Mouse (Mus musculus) stomach, embryonic 14.5 days (tissue): ENCODE measurements around the gene Gpr157. TPM values are rescaled to one million over a fixed set of nuclear protein-coding genes. Genes with fewer than 3 reads are reported as not detected.
A peak's percentile ranks its signal among the peaks of the same experiment; 100 is the strongest.

Source experiments
- ATAC-seq: fragments of 200-750 bp; cut with Nextera tagmentation; 2 replicates; pipeline ENCODE4 v1.8.0; 2017; ENCODE audit warnings: low read depth, moderate TSS enrichment; ENCODE audit not compliant: insufficient number of reproducible peaks, insufficient read depth, low FRiP score
- H3K27ac ChIP-seq: fragments of 300-500 bp; sonication (generic); 2 replicates; pipeline ENCODE4 v1.5.1; 2014; ENCODE audit warnings: mild to moderate bottlenecking, low read length, moderate library complexity, mixed read lengths
- H3K27me3 ChIP-seq: fragments of 300-500 bp; sonication (generic); 2 replicates; pipeline ENCODE4 v1.6.1; 2014; ENCODE audit warnings: low read length, control low read depth, mixed read lengths; ENCODE audit not compliant: control insufficient read depth, insufficient read depth
- H3K36me3 ChIP-seq: fragments of 300-500 bp; sonication (generic); 2 replicates; pipeline ENCODE4 v1.6.1; 2014; ENCODE audit warnings: mild to moderate bottlenecking, control low read depth, low read length, moderate library complexity, mixed read lengths; ENCODE audit not compliant: control insufficient read depth, insufficient read depth
- H3K4me1 ChIP-seq: fragments of 300-500 bp; sonication (generic); 2 replicates; pipeline ENCODE4 v1.6.1; 2014; ENCODE audit warnings: low read length, control low read depth, mixed read lengths; ENCODE audit not compliant: control insufficient read depth, insufficient read depth
- H3K4me2 ChIP-seq: fragments of 300-500 bp; sonication (generic); replicated peaks from 2 replicates; pipeline ENCODE4 v1.6.1; 2014; ENCODE audit warnings: low read depth, low read length, control low read depth
- H3K4me3 ChIP-seq: fragments of 300-500 bp; sonication (generic); 2 replicates; pipeline ENCODE4 v1.5.1; 2014; ENCODE audit warnings: low read depth, low read length, control low read depth
- H3K9ac ChIP-seq: fragments of 300-500 bp; sonication (generic); replicated peaks from 2 replicates; pipeline ENCODE4 v1.6.1; 2014; ENCODE audit warnings: low read depth, mild to moderate bottlenecking, control low read depth, low read length, moderate library complexity, mixed read lengths
- H3K9me3 ChIP-seq: fragments of 300-500 bp; sonication (generic); 2 replicates; pipeline ENCODE4 v1.6.1; 2016; ENCODE audit warnings: low read depth, low read length, control low read depth; ENCODE audit not compliant: control insufficient read depth
- WGBS: fragments of 180-500 bp; shearing (Covaris S2); extraction: QIAGEN DNeasy Blood & Tissue Kit; methylation state at CpG from one replicate; pipeline ENCODE4 v1.1.7; 2014; 5-methylcytosine and 5-hydroxymethylcytosine counted together
- polyA plus RNA-seq: library from polyadenylated mRNA; unstranded; fragments of >200 nt; fragmentation: Nextera tagmentation; extraction: Ambion mirVana; gene quantifications from 2 replicates; pipeline ENCODE4 v1.2.1, GENCODE M21; 2014

Gene Gpr157
- polyA plus RNA-seq, 1 experiment from 2014 or later, result 0.39 TPM

DNA sequence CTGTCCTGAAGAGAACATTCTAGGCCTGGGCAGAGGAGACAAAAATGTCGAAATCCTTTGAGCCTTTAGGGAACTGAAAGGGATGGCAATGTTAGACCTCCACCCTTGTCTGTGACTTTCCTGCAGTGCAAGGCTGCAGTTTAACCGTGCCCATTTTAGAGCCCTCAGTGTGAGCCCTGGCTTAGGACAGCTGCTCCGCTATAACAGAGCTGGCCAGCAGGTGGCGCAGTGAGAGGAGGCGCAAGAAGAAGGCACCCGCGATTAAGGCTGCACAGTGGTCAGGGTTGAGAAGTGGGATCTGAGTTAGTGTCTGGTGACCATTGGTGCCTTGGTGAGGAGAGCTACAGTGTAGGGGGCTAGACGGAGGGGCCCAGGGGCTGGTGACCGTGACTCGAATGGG is 49.5 kb downstream of the Gpr157 start:
- 7% methylated on average over 10 of the region's 10 CpGs for WGBS
- Histone ChIP-seq H3K36me3 (no peaks in the 10 kb centered on the region), H3K4me3 (no peak overlapping the region), H3K9ac (no peak overlapping the region), H3K4me1 (no peaks in the 10 kb centered on the region), H3K27me3 (no peaks in the 10 kb centered on the region), H3K27ac (no peak overlapping the region), H3K9me3 (no peaks in the 10 kb centered on the region), H3K4me2 (no peak overlapping the region)
- ATAC-seq, result no peak

DNA sequence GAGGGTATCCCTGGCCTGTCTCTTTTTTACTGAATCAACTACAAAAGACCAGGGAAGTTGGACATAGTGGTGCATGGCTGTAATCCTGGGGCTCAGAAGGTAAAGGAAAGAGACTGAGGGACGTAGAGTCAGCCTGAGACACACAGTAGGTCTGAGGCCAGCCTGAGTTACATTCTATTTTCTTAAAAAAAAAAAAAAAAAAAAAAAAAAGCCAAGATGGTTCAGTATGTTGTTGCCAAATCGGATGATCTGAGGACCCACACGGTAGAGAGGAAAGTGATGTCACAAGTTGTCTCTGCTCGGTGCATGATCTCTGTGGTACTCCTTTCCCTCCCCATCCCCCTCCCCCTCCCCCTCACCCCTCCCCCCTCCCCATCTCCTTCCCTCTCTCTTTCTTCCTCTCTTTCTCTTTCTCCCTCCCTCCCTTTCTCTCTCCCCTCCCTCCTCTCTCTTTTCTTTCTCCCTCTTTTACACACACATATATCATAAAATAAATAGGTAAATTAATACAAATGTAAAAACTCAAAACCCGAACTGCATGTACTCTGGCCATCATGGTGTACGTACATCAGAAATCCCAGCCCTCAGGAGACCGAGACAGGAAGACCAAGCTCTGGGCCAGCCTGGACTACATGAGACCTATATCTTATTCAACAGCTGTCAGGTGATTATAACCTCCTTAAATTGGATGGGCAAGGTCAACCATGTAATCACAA is 50.4 kb downstream of the Gpr157 start:
- Histone ChIP-seq H3K36me3 (no peaks in the 10 kb centered on the region), H3K4me3 (no peak overlapping the region), H3K9me3 (no peaks in the 10 kb centered on the region), H3K9ac (no peak overlapping the region), H3K4me2 (no peak overlapping the region), H3K27me3 (no peaks in the 10 kb centered on the region), H3K4me1 (no peaks in the 10 kb centered on the region), H3K27ac (no peak overlapping the region)
- no peak for ATAC-seq
- WGBS, result 80% methylated on average over 7 of the region's 7 CpGs

DNA sequence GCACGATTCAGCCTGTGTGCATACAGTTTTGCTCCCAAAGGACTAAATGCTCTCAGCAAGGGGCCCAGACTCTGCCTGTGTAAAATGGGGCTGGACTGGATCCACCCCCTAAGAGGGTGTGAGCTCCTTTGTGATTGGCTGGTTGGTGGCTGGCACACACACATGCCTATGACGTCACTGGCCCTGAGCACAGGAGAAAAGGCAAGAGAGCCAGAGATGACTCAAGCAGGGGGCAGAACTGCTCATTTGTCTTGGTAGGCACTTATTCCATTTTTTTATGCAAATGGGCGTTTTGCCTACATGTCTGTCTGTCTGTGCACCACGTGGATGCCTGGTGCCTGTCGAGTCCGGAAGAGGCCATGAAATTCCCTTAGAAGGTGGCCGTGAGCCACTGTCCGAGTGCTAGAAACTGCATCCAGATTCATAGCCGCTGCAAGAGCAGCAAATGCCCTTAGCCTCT is 50.9 kb downstream of the Gpr157 start:
- Histone ChIP-seq H3K27ac (no peak overlapping the region), H3K4me3 (peak overlapping the region; percentile 4; the same call in 1 of the 2 replicates), H3K9me3 (no peaks in the 10 kb centered on the region), H3K4me2 (peak overlapping the region; percentile 25; the same call in 1 of the 2 replicates), H3K4me1 (no peaks in the 10 kb centered on the region), H3K36me3 (no peaks in the 10 kb centered on the region), H3K9ac (no peak overlapping the region), H3K27me3 (no peaks in the 10 kb centered on the region)
- WGBS, result 23% methylated on average over 9 of the region's 9 CpGs
- ATAC-seq, result peak; percentile 70

- Histone ChIP-seq H3K4me2 (no peak overlapping the region), H3K27me3 (no peaks in the 10 kb centered on the region), H3K36me3 (no peaks in the 10 kb centered on the region), H3K4me3 (no peak overlapping the region), H3K27ac (no peak overlapping the region), H3K9me3 (no peaks in the 10 kb centered on the region), H3K4me1 (no peaks in the 10 kb centered on the region), H3K9ac (no peak overlapping the region)
- 62% methylated on average over 13 of the region's 13 CpGs for WGBS
- no peak for ATAC-seq
Measured at GRCm38 (mm10) chr4:150139090-150139489, 51.9 kb downstream of the Gpr157 start.

DNA sequence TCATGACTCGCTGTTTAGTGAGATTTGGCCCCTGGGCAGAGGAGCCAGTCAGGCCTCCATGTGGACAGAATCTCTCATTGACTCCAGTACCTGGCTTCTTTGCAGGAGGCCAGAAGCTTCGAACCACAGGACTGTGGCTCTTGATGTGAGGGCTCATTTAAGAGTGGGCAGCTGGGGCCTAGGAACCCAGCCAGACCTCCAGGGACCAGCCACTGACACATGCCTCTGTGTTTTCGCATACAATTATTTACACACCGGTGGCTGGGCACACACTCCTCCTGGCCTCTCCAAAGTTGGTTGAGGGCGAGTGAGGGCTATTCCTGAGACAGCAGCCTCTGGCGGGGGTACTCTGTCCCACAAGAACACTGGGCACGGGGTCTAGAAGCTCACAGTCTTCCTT is 53.2 kb downstream of the Gpr157 start:
- 78% methylated on average over 7 of the region's 7 CpGs for WGBS

GRCm38 (mm10) chr4:150144242-150144641 is 57.1 kb downstream of the Gpr157 start:
- Histone ChIP-seq H3K9me3 (no peaks in the 10 kb centered on the region), H3K36me3 (no peaks in the 10 kb centered on the region), H3K4me1 (no peaks in the 10 kb centered on the region), H3K27me3 (no peaks in the 10 kb centered on the region), H3K4me3 (no peak overlapping the region), H3K27ac (no peak overlapping the region), H3K9ac (no peak overlapping the region), H3K4me2 (peak overlapping the region; percentile 5; the same call in 1 of the 2 replicates)
- WGBS, result 21% methylated on average over 12 of the region's 12 CpGs
- 0 out of 2 replicates have a peak, but pooled peaks have one; percentile 42 for ATAC-seq

More for the DNA sequence above, 53.2 kb downstream of the Gpr157 start:
- Histone ChIP-seq H3K9ac (no peak overlapping the region), H3K9me3 (no peaks in the 10 kb centered on the region), H3K27ac (no peak overlapping the region), H3K36me3 (no peaks in the 10 kb centered on the region), H3K4me1 (no peaks in the 10 kb centered on the region), H3K27me3 (no peaks in the 10 kb centered on the region), H3K4me3 (no peak overlapping the region), H3K4me2 (no peak overlapping the region)
- no peak for ATAC-seq

DNA sequence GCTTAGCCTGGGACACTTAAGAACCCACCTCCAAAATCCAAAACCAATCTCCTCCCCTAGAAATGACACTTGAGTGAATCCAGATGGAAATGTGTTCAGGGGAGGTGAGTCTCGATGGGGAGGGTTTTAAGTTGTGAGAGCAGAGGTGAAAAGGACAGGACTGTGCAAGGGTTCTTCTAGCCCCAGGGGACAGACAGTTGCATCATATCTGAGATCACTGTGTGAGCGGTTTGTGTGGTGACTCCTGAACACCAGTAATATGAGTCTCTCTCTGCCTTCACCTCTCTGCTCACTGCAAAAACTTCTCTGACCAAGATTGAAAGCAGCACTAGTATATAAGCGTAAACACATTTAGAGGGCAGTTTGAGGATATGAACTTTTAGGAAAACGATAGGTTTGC is 59.1 kb downstream of the Gpr157 start:
- no peaks in the 10 kb centered on the region for H3K36me3 ChIP-seq
- H3K9me3 ChIP-seq, result no peaks in the 10 kb centered on the region
- no peaks in the 10 kb centered on the region for H3K4me1 ChIP-seq
- H3K27me3 ChIP-seq, result no peaks in the 10 kb centered on the region
- H3K4me3 ChIP-seq, result no peak overlapping the region
- WGBS, result 63% methylated on average over 4 of the region's 4 CpGs
- H3K4me2 ChIP-seq, result no peak overlapping the region
- no peak overlapping the region for H3K9ac ChIP-seq
- no peak overlapping the region for H3K27ac ChIP-seq
- no peak for ATAC-seq

GRCm38 (mm10) chr4:150151045-150151444 is 63.9 kb downstream of the Gpr157 start:
- 76% methylated on average over 7 of the region's 7 CpGs for WGBS
- Histone ChIP-seq H3K4me3 (no peak overlapping the region), H3K9ac (no peak overlapping the region), H3K4me1 (no peaks in the 10 kb centered on the region), H3K27ac (no peak overlapping the region), H3K4me2 (no peak overlapping the region), H3K9me3 (no peaks in the 10 kb centered on the region), H3K36me3 (no peaks in the 10 kb centered on the region), H3K27me3 (no peaks in the 10 kb centered on the region)
- no peak for ATAC-seq

DNA sequence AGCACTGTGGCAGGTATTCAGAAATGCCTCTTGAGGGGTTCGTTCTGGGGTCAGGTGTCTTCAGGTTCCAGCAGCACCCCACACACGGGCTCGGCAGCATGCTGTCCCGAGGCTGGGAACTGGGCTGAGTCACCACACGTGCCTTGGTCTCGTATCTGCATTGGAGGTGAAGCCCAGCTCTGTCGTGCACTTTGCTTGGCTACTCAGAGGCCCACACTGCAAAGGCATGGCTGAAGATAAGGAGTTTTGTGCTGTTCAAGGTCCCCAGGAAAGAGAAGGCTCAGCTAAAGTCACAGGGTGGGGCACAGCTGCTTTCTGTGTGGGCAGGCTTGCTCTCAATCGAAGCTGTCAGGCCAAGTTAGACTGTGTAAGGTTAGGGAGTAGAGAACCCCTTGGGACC is 65.3 kb downstream of the Gpr157 start:
- Histone ChIP-seq H3K9me3 (no peaks in the 10 kb centered on the region), H3K4me1 (no peaks in the 10 kb centered on the region), H3K4me3 (no peak overlapping the region), H3K4me2 (no peak overlapping the region), H3K36me3 (no peaks in the 10 kb centered on the region), H3K27me3 (no peaks in the 10 kb centered on the region), H3K9ac (no peak overlapping the region), H3K27ac (peak overlapping the region; percentile 49; the same call in 1 of the 2 replicates)
- ATAC-seq, result peak; percentile 88
- 73% methylated on average over 8 of the region's 8 CpGs for WGBS
